Mouse (Mus musculus): Measurements from ENCODE around the gene Zfp748. TPM values are rescaled to one million over a fixed set of nuclear protein-coding genes. Genes with fewer than 3 reads are reported as not detected.

The Zfp748 gene
- polyA plus RNA-seq (2012; rRNA removed) = 2.0 and 2.6 TPM in 2 replicates

GRCm38 (mm10) chr13:67553730-67554129 lies at the start of gene Zfp748:
TSS of gene Zfp748 (minus strand) at chr13:67553830.
- Histone ChIP-seq H3K4me1 (ENCODE audit: control insufficient read depth, insufficient read depth, low read length) (peaks cover 2% of the 10 kb centered on the region; the same call in 1 of the 2 replicates), H3K27ac (ENCODE audit: control insufficient read depth, insufficient read depth, low read depth, low read length) (peak within 1 kb of the TSS; percentile 90), H3K36me3 (ENCODE audit: control insufficient read depth, insufficient read depth, low read length) (no peaks in the 10 kb centered on the region), H3K4me3 (ENCODE audit: control insufficient read depth, low read depth, low read length) (peak within 1 kb of the TSS; percentile 98), H3K27me3 (ENCODE audit: control insufficient read depth, insufficient read depth, low read length) (no peaks in the 10 kb centered on the region)
- TF ChIP-seq CTCF (IDR thresholded peaks at IDR 0.05; ENCODE audit: control insufficient read depth, insufficient read depth, insufficient replicate concordance, low read depth, low read length) (no peak), POLR2A (IDR thresholded peaks at IDR 0.05; ENCODE audit: control insufficient read depth, low read depth, low read length) (no peak)

GRCm38 (mm10) chr13:67572591-67573189 lies 19.1 kb upstream of the Zfp748 start:
- H3K36me3 ChIP-seq (ENCODE audit: control insufficient read depth, insufficient read depth, low read length) = no peaks in the 10 kb centered on the region
- TF ChIP-seq POLR2A (IDR thresholded peaks at IDR 0.05; ENCODE audit: control insufficient read depth, low read depth, low read length) (no peak), CTCF (IDR thresholded peaks at IDR 0.05; ENCODE audit: control insufficient read depth, insufficient read depth, insufficient replicate concordance, low read depth, low read length) (no peak)
- no peak overlapping the region for H3K27ac ChIP-seq (ENCODE audit: control insufficient read depth, insufficient read depth, low read depth, low read length)
- H3K4me1 ChIP-seq (ENCODE audit: control insufficient read depth, insufficient read depth, low read length) = no peaks in the 10 kb centered on the region
- H3K4me3 ChIP-seq (ENCODE audit: control insufficient read depth, low read depth, low read length) = no peak overlapping the region
- H3K27me3 ChIP-seq (ENCODE audit: control insufficient read depth, insufficient read depth, low read length) = no peaks in the 10 kb centered on the region

- Histone ChIP-seq H3K27ac (ENCODE audit: control insufficient read depth, insufficient read depth, low read depth, low read length) (peak overlapping the region; percentile 90), H3K27me3 (ENCODE audit: control insufficient read depth, insufficient read depth, low read length) (no peaks in the 10 kb centered on the region), H3K4me3 (ENCODE audit: control insufficient read depth, low read depth, low read length) (peak overlapping the region; percentile 98), H3K36me3 (ENCODE audit: control insufficient read depth, insufficient read depth, low read length) (no peaks in the 10 kb centered on the region), H3K4me1 (ENCODE audit: control insufficient read depth, insufficient read depth, low read length) (peaks cover 2% of the 10 kb centered on the region; the same call in 1 of the 2 replicates)
- peak; percentile 93 for TF ChIP-seq POLR2A (IDR thresholded peaks at IDR 0.05; ENCODE audit: control insufficient read depth, low read depth, low read length)
- TF ChIP-seq CTCF (IDR thresholded peaks at IDR 0.05; ENCODE audit: control insufficient read depth, insufficient read depth, insufficient replicate concordance, low read depth, low read length) = no peak
Observed at GRCm38 (mm10) chr13:67552505-67553346, 904 bp downstream of the Zfp748 start.

- no peaks in the 10 kb centered on the region for H3K4me1 ChIP-seq (ENCODE audit: control insufficient read depth, insufficient read depth, low read length)
- H3K4me3 ChIP-seq (ENCODE audit: control insufficient read depth, low read depth, low read length) = no peak overlapping the region
- peaks cover 2% of the 10 kb centered on the region; the same call in 1 of the 2 replicates for H3K36me3 ChIP-seq (ENCODE audit: control insufficient read depth, insufficient read depth, low read length)
- no peak overlapping the region for H3K27ac ChIP-seq (ENCODE audit: control insufficient read depth, insufficient read depth, low read depth, low read length)
- no peak for TF ChIP-seq POLR2A (IDR thresholded peaks at IDR 0.05; ENCODE audit: control insufficient read depth, low read depth, low read length)
- H3K27me3 ChIP-seq (ENCODE audit: control insufficient read depth, insufficient read depth, low read length) = no peaks in the 10 kb centered on the region
Observed at GRCm38 (mm10) chr13:67545941-67546340, 7.7 kb downstream of the Zfp748 start.

- Histone ChIP-seq H3K27me3 (ENCODE audit: control insufficient read depth, insufficient read depth, low read length) (no peaks in the 10 kb centered on the region), H3K27ac (ENCODE audit: control insufficient read depth, insufficient read depth, low read depth, low read length) (no peak overlapping the region)
- no peak for TF ChIP-seq CTCF (IDR thresholded peaks at IDR 0.05; ENCODE audit: control insufficient read depth, insufficient read depth, insufficient replicate concordance, low read depth, low read length)
- no peak for TF ChIP-seq POLR2A (IDR thresholded peaks at IDR 0.05; ENCODE audit: control insufficient read depth, low read depth, low read length)
Observed at GRCm38 (mm10) chr13:67527049-67527730, 26.4 kb downstream of the Zfp748 start.

GRCm38 (mm10) chr13:67525753-67526410 lies 27.7 kb downstream of the Zfp748 start, which contains the start of the genes Gm26965 and Zfp87:
TSS of gene Gm26965 (minus strand) at chr13:67526151.
TSS of gene Zfp87 (minus strand) at chr13:67526177.
- TF ChIP-seq CTCF (IDR thresholded peaks at IDR 0.05; ENCODE audit: control insufficient read depth, insufficient read depth, insufficient replicate concordance, low read depth, low read length) = 0 out of 2 replicates have a peak, but pooled peaks have one; percentile 6
- TF ChIP-seq POLR2A (IDR thresholded peaks at IDR 0.05; ENCODE audit: control insufficient read depth, low read depth, low read length) = peak; percentile 95; the same call in 1 of the 2 replicates
- peaks cover 2% of the 10 kb centered on the region for H3K4me1 ChIP-seq (ENCODE audit: control insufficient read depth, insufficient read depth, low read length)
- no peaks in the 10 kb centered on the region for H3K27me3 ChIP-seq (ENCODE audit: control insufficient read depth, insufficient read depth, low read length)
- peak within 1 kb of the TSS; percentile 98 for H3K4me3 ChIP-seq (ENCODE audit: control insufficient read depth, low read depth, low read length)
- H3K36me3 ChIP-seq (ENCODE audit: control insufficient read depth, insufficient read depth, low read length) = no peaks in the 10 kb centered on the region
- H3K27ac ChIP-seq (ENCODE audit: control insufficient read depth, insufficient read depth, low read depth, low read length) = peak within 1 kb of the TSS; percentile 82

More at GRCm38 (mm10) chr13:67527049-67527730, 26.4 kb downstream of the Zfp748 start:
- H3K4me3 ChIP-seq (ENCODE audit: control insufficient read depth, low read depth, low read length) = peak overlapping the region; percentile 78
- peaks cover 2% of the 10 kb centered on the region for H3K4me1 ChIP-seq (ENCODE audit: control insufficient read depth, insufficient read depth, low read length)
- H3K36me3 ChIP-seq (ENCODE audit: control insufficient read depth, insufficient read depth, low read length) = no peaks in the 10 kb centered on the region
